Mouse (Mus musculus): ENCODE results near the gene Poldip3. TPM values are rescaled to one million over a fixed set of nuclear protein-coding genes. Genes with fewer than 3 reads are reported as not detected.

Gene Poldip3
- 55.8 and 68.6 TPM in 2 replicates for polyA plus RNA-seq (2012; rRNA removed)

GRCm38 (mm10) chr15:83149196-83150072 is at the start of gene Poldip3:
Gene Poldip3 (minus strand): TSS chr15:83149384.
- DNase-seq (ENCODE audit: low read depth, low spot score) = peak; percentile 93
- under 1% methylated on average over 56 of the region's 56 CpGs for WGBS

DNA sequence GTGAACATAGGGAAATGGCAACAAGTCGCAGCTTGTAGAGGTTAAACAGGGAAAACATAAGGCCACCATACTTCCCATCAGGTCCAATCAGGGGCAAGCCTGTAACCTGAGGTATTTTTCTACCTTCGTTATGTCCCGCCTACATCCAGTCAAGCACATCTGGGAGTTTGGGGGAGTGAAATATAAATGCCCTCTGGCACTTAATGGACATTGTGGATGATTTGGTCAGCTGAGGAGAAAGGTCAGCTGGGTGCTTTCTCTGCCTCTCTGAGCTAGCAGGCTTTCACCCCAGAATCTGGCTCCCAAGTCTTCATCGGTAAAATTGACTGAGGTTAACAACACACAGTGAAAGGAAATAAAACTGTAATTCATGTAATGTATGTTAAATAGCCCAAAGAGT is 44.2 kb upstream of the Poldip3 start:
- no peak for DNase-seq (ENCODE audit: low read depth, low spot score)
- WGBS = 94% methylated on average over 4 of the region's 4 CpGs

GRCm38 (mm10) chr15:83182351-83182750 is 33.2 kb upstream of the Poldip3 start:
- 36% methylated on average over 5 of the region's 5 CpGs for WGBS
- no peak for DNase-seq (ENCODE audit: low read depth, low spot score)

GRCm38 (mm10) chr15:83181800-83182330 is 32.7 kb upstream of the Poldip3 start:
- 47% methylated on average over 4 of the region's 4 CpGs for WGBS
- no peak for DNase-seq (ENCODE audit: low read depth, low spot score)

GRCm38 (mm10) chr15:83180004-83180403 is 30.8 kb upstream of the Poldip3 start:
- WGBS = 79% methylated on average over 6 of the region's 6 CpGs
- DNase-seq (ENCODE audit: low read depth, low spot score) = no peak

- no peak for DNase-seq (ENCODE audit: low read depth, low spot score)
- 64% methylated on average over 4 of the region's 4 CpGs for WGBS
Observed at GRCm38 (mm10) chr15:83176653-83177052, 27.5 kb upstream of the Poldip3 start.

- 84% methylated on average over 14 of the region's 14 CpGs for WGBS
- DNase-seq (ENCODE audit: low read depth, low spot score) = no peak
Observed at GRCm38 (mm10) chr15:83173914-83174884, 25.0 kb upstream of the Poldip3 start.

DNA sequence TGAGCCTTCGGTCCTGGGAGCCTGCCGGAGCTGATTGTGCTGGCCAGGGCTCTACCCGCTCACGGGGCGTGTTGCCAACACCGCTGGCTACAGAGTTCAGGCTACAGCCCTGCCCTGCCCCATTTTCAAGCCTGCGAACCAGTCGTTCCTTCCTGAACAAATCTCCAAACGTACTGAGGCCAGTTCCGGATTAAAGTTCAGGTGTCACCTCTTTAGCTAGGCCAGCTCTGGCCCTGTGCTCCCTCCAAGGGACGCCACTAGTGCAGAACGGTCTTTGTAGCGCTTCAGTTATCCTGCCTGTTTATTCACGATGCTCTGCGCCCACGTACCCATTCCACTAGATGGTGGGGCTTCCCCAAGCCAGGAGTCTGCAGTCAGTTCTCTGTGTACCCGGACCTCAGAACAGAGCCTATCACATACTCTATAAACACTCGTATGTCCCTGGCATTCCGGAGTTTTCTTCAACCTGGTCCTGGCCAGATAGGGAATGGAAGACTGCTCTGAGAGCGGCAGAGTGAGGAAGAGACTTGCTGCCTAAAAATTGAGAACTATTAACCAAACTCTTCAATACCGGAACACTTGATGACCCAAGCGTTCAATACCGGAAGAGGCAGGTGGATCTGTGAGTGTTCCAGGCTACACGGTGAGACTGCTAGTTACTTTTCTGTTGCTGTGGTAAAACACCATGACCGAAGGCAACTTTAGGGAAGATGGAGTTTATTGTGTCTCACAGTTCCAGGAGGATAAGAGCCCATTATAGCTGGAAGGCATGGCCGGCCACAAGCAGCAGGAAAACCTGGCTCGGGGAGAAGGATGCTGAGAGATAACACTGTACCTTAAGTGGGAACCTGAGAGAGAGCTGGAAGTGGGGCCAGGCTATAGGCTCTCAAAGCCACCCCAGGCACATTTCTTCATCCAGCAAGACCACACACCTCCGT is 23.6 kb upstream of the Poldip3 start, which contains the start of gene Cyb5r3:
Cyb5r3 (minus strand) TSS at position 101 of the 938 bp plus-strand sequence.
- WGBS = 29% methylated on average over 28 of the region's 28 CpGs
- DNase-seq (ENCODE audit: low read depth, low spot score) = peak; percentile 51

GRCm38 (mm10) chr15:83171712-83172481 is 22.7 kb upstream of the Poldip3 start:
- under 1% methylated on average over 67 of the region's 67 CpGs for WGBS
- peak; percentile 91 for DNase-seq (ENCODE audit: low read depth, low spot score)

DNA sequence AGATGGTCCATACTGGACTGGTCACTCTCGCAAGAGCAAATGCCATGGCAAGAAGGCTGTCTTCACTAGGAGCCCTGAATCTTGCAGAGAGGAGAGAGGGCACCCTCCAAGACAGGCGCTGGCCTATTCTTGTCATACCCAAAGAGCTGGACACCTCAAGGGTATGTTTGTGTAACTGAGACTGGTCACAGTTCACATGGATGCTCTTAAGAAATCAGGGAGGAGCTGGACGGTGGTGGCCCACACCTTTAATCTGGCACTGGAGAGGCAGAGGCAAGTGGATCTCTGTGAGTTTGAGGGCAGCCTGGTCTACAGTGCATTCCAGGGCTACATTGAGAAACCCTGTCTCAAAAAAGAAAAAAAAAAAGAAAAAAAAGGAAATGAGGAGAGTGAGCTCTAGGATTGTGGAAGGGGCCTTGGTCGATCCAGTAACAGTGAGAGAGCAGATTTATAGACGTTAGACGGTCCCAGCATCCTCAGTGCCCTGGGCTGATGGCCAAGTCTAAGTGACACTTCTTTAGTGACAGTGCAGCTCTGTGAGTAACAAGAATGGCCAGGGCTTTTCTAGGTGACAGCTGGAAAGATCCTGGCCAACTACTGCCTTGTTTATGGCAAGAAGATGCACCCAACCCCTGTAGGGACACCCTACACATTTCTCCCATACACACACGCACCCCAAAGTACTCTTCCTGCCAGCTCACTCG is 21.9 kb upstream of the Poldip3 start:
- DNase-seq (ENCODE audit: low read depth, low spot score) = no peak
- WGBS = 32% methylated on average over 8 of the region's 8 CpGs

DNA sequence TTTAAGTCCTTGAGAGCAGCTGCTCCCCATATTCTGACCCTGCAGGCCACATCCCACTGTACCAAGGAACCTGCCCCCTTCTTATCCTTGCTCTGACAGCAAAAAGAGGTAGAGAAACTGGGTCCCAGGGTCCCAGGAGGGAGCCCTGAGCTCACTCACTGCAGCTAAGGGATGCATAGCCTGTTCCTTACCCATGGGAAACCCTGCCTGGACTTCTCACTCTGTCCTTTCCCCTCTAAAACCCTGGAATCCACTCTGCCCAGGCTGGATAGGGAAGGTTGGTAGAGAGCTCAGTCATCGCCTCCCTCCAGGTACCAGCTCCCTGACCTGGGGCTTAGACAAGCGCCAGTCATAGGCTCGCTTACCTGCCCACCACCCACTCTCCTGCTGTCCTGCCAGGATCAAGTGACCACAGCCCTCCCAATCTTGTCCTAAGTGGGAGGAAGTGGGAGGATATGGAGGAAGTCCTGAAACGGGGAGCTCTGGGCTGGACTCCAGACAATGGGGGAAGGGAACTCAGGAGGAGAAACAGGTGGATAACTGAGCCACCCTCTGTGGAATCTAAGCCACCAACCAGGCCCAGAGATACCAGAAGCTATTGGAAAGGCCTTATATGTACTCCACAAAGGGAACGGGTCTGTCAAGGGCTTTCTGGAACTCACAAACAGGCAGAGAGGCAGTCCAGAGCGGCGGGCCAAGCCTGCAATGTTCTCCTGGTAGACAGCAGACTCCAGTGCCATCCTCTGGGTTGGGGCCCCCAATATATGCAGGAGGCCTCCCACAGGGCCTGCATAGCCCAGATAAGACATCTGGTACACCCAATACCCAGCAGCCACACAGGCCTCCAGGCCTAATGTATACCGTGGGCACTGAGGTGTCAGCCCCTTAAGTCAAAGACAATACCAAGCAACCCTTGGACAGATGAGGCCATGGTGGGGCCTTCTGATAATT is 20.9 kb upstream of the Poldip3 start:
- 71% methylated on average over 8 of the region's 8 CpGs for WGBS
- DNase-seq (ENCODE audit: low read depth, low spot score) = no peak

DNA sequence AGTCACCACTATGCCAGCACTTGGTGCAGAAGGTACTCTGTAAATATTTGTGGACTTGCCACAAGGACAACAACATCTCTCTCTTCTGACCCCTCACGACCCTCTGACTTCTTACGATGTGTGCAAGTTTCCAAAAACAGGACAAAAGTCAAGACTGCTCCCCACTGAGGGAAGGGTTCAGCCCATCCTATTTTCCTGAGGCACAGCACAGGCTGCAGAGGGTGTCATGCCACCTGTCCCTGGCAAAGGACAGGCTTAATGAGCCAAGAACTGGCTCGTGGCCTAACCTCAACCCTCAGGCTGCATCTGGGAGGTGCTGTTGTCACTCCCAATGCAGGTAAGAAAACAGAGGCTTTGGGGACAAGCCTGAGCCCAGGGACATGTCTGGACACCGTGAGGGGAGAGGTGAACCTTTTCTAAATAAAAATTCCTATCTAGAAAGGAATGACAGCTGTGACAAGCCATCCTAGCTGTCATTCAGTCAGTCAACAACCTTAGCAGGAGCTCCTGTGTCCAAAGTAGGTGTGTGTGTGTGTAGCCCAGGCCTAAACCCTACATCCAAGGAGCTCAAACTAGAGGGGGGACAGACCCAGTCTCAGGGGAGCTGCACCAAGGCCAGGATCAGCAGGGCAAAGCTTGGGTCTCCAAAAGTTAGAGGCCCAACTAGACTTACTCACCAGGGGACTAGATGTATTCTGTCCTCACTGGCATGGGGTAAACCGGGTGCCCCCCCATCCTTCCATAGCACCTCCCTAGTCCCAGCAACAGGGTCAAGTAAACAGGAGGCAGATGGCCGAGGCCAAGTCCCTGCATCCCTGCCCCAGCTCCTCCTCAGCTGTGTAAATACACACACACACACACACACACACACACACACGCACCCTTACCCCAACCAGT is 19.9 kb upstream of the Poldip3 start:
- 34% methylated on average over 7 of the region's 7 CpGs for WGBS
- no peak for DNase-seq (ENCODE audit: low read depth, low spot score)

DNA sequence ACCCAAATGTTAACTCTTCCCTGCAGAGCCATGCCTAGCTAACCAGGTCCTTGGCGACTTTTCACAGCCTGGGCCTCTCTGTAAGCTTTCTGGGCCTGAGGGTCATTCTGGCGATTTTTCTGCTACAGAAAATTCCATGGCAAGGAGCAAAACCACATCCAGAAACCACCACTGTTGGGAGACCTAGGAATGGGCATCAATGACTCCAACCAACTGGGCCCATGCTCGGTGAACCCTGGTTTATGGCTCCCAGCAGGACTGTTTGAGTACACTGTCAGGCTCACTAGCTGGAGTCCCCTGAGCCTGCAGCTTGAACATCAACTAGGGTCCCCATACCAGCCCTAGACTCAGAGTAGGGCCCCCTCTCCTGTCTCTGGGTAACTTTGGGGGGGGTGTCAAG is 19.1 kb upstream of the Poldip3 start:
- no peak for DNase-seq (ENCODE audit: low read depth, low spot score)

DNA sequence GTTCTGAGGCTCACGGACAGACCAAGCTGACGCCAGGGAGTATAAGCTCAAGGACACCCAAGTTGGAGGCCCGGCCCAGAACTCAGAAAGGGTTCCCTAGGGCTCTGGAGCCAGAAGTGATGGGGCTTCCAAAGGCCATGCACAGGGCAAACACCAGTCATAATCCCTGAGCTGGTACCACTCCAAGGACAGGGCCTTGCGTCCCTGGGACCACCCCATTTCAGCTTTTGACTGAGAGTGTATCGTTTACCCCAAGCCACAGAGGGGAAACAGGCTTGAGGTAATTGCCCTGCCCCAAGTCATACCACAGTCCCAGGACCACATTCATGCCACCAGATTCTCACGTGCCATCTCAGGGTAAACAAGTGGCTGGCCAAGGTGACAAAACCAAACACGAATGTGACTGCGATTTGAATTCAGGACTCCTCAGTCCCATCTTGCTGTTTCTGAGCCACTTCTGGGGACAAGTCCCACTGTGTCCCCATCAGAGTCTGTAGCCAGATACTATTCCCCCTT is 18.4 kb upstream of the Poldip3 start:
- no peak for DNase-seq (ENCODE audit: low read depth, low spot score)
- 82% methylated on average over 8 of the region's 8 CpGs for WGBS

More for the DNA sequence above, 19.1 kb upstream of the Poldip3 start:
- WGBS = 87% methylated on average over 3 of the region's 3 CpGs

- no peak for DNase-seq (ENCODE audit: low read depth, low spot score)
- 55% methylated on average over 5 of the region's 5 CpGs for WGBS
Observed at GRCm38 (mm10) chr15:83167126-83167525, 17.9 kb upstream of the Poldip3 start.

Data from large intestine, adult 2 months (tissue).